Mouse (Mus musculus): ENCODE measurements at regions not wholly inside any gene's neighbourhood (a gene's known extent, or its start where the extent isn't known, plus 50 kb on each side); places are given as distances from the start of the nearest gene placed in this dataset.

DNA sequence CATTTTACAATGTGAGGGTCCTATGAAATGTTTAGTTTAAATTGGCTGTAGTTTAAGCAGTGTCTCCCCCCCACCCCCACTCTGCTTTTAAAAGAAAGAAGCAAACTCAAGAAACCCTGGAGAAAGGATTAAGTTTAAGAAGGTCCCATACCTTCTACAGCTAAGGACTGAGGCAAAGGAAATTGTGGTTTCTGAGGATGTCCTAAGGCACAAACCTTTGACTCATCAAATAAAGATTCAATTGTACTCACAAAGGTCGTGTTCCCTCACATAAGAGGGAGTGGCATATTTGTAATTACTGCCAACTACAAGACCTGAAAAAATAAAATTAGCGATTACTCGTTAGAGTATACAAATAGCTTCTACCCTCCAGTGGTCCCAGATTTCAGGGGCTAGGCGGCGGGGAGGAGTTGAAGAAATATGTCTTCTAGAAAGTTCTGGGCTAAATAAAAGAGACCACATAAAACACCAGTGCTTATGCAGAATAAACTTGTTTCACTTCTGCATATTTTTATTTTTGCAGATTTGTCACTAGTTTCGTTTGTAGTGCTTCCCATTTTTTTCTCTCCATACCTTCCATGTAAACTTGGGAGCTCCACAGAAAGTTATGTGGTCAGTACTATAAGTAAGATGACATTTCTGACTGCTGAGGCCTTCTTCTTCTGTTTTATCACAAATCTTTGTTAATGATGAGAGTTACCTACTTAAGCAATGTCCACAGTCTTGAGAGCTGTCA lies 127.0 kb downstream of the Csl start:
- no peak for DNase-seq (ENCODE audit: low spot score in 2 of 2)

DNA sequence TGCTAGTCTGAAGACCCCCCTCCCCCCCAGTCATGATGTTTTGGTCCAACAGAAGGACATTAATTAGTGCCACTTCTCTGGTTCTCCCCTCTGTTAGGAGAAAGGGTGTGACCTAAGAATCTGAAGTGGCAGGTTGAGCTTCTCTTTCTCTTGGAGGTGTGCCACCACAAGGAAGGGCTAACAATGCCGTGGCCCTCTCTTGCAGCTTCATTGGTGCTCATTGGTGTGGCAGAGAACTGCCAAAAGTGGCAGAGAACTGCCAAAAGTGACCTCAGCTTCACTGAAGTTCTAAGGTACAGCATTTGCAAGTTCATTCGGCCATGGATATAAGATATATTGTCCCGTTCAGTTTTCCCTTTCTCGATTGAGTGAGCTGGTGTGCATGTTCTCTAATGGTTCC lies 123.7 kb downstream of the Csl start:
- no peak for DNase-seq (ENCODE audit: low spot score in 2 of 2)

DNA sequence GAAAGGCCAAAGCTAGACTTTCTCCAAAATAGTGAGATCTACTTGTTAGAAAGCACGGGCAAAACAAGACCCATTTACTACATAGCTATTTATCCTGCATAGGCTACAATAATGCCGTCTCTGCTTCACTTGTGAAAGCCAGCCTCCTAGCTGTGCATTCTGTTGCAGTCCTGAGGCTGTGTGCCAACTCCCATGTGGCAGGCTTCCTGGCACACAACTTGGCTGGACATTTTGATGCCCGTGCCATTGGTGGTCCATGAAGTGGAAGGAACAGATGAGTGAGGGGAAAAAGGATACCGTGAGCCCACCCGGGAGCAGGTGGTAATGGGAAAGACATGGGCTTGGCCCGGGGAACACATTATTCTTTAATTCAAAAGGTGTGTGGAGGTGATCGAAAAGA lies 120.4 kb downstream of the Csl start:
- no peak for DNase-seq (ENCODE audit: low spot score in 2 of 2)

DNA sequence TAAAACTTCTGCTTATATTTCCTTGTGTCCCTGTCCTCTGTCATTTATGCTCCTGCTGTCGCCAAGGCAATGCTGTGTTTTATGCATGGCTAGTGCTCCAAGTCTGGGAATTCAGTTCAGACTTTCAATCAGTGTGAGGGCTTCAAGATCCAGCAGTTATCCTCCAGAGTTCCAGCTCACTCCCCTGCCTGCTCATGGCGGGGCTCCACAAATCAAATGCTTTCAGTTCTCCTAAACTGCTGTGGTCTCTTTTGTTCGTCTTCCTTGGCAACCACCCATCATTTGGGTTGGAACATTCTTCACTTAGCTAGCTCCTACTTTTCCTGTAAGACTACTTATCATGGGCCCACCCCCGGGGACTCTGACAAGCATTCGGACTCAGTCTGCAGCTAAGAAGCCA lies 120.0 kb downstream of the Csl start:
- no peak for DNase-seq (ENCODE audit: low spot score in 2 of 2)

DNA sequence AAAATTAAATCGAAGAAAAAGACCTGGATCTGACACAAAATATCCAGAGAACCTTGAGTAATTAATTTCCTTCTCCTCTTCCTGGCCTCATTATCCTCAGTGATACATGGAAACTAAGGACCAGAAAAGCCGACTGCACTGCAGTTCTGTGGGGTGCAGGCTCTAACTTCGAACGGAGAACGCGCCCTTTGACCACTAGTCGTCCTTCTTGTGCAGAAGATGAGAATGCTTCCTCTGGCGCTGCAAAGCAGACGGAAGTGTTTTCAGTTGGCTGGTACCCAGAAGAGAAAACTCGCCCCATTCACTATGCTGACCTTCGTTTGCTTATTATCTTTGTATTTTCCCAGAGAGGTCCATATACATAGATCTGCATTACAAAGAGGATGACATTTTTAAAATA lies 117.7 kb downstream of the Csl start:
- DNase-seq (ENCODE audit: low spot score in 2 of 2) = peak; percentile 55 to 65

DNA sequence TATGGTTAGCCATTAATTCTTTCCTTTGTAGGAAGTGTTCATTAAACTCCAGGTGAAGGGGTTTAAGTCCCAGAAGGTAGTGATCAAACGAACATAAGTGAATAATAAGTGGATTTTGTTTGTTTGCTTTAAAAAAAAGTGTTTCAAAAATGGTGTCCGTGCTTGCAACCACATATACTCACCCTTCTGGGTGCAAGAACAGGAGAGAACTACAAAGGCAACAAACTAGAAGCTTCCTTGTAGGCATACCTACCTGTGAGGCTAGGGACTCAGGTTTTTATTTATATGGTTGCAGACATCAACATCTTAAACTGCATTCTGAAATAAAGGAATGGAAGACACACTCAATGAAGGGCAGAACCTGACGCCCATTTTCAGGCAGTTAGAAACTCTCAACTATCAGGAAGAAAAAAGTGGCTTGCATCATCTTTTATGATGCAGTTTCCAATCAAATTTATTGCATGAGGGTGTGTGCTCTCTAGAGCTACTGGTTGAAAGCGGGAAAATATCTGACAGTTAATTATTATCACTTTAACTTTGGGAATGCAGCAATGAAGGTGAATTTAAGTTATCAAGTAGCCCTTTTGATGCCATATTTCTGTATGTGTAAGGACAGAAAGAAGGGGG lies 117.1 kb downstream of the Csl start:
- DNase-seq (ENCODE audit: low spot score in 2 of 2) = no peak

DNA sequence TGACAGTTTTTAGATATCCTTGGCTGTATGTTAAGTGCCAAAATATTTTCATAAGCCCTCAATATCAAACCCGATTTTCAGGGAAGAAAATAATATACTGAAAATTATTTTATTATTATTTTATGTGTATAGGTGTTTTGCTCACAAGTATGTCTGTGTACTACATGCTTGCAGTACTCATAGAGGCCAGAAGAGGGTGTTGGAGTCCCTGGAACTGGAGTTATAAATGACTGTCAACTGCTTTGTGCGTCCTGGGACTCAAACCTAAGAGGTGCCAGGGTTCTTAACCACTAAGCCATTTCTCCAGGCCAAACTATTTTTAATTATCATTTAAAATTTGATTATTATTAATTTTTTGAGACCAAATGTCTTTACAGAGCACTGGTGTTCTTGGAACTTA lies 114.5 kb downstream of the Csl start:
- DNase-seq (ENCODE audit: low spot score in 2 of 2) = no peak

DNA sequence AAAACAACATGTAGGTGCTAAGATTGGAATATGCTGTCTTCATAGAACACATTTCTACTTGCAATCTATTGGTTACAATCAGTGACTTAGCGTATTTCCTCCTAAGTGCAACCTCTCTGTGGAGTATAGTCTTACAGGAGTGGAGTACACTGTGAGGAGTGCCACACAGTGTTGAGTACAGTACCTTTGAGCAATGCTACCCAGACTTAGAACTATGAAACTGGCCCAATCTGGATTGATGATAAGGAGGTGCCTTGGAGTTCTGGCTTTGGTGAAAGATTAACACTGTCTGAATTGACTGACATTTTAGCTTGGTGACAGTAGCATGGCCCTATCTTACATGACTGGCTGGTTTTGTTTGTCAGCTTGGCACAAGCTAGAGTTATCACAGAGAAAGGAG lies 107.4 kb downstream of the Csl start:
- DNase-seq (ENCODE audit: low spot score in 2 of 2) = no peak

DNA sequence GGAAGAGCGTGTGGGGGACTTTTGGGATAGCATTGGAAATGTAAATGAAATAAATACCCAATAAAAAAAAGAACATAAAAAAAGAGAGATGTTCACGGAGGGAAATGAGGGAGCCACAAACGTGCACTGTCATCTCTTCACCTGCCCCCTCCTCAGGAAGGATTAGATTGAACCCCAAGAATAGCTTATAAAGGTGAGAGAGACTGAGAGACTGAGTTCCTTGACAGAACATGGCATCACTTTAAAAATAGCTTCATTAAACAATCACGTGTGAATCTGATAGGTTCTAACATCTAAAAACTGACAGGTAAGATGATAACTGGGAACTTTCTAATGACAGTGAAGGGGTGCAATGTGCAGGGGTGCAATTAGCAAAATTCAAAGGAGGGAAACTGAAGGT lies 105.2 kb downstream of the Csl start:
- no peak for DNase-seq (ENCODE audit: low spot score in 2 of 2)

DNA sequence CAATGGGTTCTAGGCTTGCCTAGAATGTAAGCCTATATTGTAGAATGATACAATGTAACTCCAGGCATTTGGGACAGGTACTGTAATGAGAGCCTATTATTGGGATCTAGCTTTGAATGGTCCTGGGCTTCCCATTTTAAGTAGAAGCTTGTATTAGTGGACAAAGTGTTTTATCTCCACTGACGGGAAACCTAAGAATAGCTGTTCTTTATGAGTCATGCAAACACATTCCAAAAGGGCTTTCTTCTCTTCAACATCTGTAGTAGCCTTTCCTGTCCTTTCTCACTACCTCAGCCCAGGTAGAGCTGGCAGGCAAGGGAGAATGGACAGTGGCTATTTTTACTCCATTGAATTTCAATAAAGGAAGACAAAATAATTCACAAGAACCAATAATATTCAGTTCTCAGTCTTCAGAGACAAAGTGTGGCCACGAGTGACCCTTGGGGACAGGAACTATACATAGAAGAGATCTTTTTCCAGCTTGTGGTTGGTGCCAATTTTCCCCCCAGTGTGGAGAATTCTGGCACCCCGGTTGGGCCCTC lies 82.8 kb downstream of the Csl start:
- DNase-seq (ENCODE audit: low spot score in 2 of 2) = no peak

DNA sequence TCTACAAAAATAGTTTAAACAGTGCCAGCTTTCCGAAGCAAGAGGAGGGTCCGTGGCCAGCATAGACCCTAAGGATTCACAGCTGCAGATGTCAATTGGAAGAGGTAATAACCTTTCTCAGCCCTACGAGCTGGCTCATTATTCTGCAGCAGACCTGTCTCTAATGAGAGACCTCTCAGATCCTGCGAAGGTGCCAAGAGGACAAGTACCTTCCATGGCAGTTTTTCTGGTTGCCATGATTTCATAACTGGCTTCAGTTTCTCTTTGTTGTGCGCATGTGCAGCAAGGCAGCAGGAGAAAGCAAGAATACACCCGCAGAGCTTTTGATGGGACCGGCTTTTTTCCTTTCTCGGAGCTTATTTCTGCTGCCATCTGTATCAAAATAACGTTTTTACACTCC lies 81.4 kb downstream of the Csl start:
- DNase-seq (ENCODE audit: low spot score in 2 of 2) = peak; percentile 48 to 52

DNA sequence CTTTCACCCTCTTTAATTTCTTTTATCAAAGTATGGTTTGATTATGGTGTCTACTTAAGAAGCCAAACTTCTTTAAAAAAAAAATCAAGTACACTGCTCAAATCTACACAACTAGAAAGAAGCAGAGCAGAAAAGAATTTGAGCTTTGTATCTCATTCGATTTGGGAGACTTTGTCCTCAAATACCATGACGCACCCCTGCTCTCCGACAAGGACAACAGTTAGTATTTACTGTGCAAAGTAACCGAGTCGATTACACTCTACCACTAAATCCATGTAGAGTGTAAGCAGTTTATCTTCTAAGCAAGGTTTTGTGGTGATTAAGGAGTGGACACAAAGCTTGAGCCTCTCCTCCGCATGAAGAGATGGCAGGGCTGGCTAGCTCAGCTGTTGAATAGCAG lies 79.6 kb downstream of the Csl start:
- no peak for DNase-seq (ENCODE audit: low spot score in 2 of 2)

DNA sequence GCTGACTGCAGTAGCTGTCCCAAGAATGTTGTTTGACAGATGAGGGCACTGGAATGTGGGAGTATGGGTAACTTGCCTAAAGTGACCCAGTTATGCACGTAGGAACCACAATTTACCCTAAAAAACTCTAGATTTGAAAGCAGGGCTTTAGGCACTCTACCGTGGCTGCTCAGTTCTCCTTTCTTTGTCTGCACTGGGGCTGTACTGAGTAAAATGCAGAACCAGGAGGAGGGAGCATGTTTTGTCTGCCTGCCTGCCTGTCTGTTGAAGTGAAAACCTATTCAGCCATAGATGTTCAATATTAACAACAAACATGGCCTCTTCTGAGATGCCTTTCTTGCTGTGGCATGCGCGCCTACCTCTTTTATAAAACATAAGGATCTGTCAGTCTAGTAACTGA lies 77.5 kb downstream of the Csl start:
- DNase-seq (ENCODE audit: low spot score in 2 of 2) = no peak

DNA sequence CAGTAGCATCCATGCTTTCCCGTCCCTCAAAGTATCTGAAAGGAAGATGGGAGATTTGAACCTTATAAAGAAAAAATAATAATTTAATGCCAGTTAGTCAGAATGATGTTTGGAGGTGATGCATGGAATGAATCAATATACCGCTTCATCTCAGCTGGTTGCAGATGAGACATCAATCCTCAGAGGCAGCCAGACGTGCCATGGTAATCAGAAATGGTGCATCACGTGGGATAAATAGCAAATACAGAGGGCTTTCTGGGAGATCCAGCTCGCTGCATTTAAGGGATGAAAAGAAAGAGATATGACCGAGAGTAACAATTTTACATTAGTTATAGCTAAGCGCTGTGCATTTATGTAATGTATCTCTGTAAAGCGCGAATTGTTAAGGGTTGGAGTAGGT lies 77.1 kb downstream of the Csl start:
- no peak for DNase-seq (ENCODE audit: low spot score in 2 of 2)

DNA sequence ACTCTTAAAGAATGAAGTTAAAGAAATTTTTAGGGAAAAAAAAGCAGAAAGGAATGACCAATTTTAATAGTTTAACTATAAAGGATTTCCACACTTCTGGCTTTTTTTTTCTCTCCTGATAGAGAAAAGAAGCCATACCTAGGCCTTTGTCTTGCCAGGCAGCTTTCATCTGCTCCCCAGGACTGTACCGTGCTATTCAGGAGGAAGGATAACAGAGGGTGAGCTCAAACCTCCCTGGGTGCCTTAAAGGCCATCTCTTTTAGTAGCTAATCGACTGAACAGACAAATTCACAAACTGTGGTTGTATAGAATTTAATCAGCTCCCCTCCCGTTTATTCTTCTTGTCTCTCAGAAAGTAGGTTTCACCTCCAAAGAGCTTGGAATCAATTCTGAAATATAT lies 76.1 kb downstream of the Csl start:
- DNase-seq (ENCODE audit: low spot score in 2 of 2) = no peak

DNA sequence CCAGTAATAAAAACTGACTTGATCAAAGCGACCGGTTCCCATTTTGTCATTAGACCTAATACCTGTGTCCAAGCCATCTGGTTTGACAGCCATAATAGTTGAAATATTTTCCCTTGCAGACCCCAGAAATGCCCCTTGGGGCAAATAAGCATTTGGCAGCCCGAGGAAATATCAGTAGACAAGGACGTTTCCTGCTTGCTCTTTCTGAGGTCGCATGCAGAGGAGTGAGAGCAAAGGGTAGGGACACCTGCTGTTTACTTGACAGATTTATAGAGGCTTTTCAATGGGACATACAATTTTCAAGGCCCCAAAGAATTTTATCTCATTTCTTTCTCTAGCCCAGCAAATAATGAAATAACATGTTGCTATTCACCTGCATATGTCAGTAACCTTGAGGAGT lies 73.5 kb downstream of the Csl start:
- DNase-seq (ENCODE audit: low spot score in 2 of 2) = no peak

DNA sequence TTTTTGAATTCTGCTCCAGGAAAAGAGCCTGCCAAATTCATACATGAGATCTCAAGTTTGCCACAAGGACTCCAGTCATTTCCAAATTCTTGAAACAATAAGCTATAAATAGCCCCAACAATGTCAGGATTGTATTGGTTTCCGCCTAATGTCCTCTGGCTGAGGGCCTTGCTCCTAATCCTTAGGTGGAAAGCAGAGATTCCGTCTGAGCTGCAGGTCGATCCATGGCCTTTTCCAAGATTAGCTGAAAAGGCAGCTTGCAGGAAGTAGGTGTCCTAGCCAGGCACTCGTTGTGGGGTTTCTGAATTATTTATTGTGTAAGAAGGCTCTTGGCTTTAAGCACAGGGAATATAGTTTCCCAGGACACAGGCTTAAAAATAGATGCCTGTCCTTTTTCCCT lies 72.4 kb downstream of the Csl start:
- no peak for DNase-seq (ENCODE audit: low spot score in 2 of 2)

DNA sequence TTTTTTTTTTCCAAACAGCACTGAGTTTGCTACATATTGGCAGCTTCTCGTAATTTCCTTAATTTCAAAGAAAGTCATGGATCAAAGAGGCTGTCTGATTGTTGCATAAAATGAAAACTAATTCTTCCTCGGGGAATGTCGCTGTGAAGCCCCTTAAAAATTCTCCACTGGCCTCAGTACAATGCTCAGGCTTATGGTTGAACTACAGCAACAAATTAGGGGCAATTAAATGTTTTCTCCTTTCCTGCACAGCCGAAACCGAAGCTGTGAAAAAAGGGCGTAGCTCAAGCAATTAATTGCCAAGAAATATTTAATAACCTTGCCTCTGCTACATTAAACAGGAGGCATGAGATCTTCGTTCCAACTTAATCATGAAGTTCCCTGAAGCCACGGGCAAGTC lies 61.8 kb downstream of the Csl start:
- no peak for DNase-seq (ENCODE audit: low spot score in 2 of 2)

DNA sequence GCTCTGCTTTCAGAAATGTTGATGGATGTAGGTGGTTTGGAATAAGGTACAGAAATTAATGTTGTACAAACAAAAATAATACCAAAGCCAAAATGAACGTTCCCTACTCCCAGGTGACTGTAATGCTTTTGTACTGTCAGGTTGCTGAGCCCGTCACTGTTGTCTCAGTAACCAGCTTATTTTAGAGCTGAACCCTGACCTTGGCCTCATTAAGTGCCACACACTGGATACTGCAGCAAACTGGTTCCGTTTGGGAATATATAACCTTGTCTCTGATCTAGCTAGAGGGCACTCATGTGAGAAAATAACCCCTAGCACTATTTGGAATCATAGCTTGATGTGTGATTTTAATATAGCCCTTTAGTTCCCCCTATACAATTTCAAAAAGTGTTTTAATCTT lies 60.0 kb downstream of the Csl start:
- DNase-seq (ENCODE audit: low spot score in 2 of 2) = no peak

DNA sequence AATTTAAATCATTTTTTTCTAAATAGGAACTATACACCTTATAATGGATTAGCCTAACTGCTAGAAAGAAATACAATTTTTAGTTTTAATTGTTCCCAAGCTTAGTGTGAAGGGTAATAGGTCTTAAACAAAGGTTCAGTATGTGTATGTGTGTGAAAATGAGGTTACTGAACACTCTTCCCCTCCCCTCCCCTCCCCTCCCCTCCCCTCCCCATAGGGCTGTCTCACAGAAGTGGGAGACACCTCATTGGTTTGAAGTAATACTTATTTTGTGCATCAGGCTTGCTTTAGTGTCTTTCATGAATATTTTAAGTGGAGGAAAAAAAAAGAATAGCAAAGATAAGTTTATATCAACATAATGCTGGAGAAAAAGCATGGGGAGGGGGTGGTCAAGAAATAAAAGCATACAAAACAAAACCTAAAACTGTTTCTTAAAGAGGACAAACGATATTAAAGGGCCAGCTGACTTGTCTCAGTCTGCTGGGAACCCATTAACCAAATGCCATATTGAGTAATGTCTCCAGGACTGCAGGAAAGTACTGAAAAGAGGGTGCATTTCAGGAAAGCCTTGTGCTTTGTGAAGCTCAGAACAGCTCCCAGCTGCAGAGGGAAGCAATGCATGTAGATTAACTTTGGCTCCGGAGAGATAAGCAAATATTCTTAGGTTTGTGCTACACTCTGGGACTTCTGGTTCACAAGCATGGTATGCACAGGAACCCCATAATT lies 59.2 kb downstream of the Csl start:
- DNase-seq (ENCODE audit: low spot score in 2 of 2) = no peak

Data from left cerebral cortex, adult 18-20 months (tissue).